Mouse (Mus musculus) myocyte (in vitro differentiated cells): ENCODE measurements around the gene Cst7. TPM values are rescaled to one million over a fixed set of nuclear protein-coding genes. Genes with fewer than 3 reads are reported as not detected.

ENCODE experiments used
- H3K27me3 ChIP-seq: one replicate; pipeline ENCODE4 v1.6.1; 2011; ENCODE audit not compliant: control insufficient read depth, insufficient read depth, insufficient read length
- H3K36me3 ChIP-seq: one replicate; pipeline ENCODE4 v1.6.1; 2011; ENCODE audit not compliant: control insufficient read depth, insufficient read depth
- H3K4me2 ChIP-seq: one replicate; pipeline ENCODE4 v1.6.1; 2011; ENCODE audit warnings: low read depth, control low read depth
- H3K4me3 ChIP-seq: one replicate; pipeline ENCODE4 v1.5.1; 2011; ENCODE audit warnings: mild to moderate bottlenecking, control low read depth, moderate library complexity
- H3K79me2 ChIP-seq: one replicate; pipeline ENCODE4 v1.6.1; 2011; ENCODE audit not compliant: control insufficient read depth, insufficient read depth
- H3ac ChIP-seq: one replicate; pipeline ENCODE4 v1.6.1; 2011; ENCODE audit not compliant: control insufficient read depth, insufficient read length
- CEBPB ChIP-seq: IDR thresholded peaks from 2 replicates; pipeline ENCODE4 v1.6.1; 2011; ENCODE audit warnings: mild to moderate bottlenecking, moderate library complexity; ENCODE audit not compliant: poor library complexity, insufficient read depth, severe bottlenecking
- E2F4 ChIP-seq: IDR thresholded peaks from one replicate; pipeline ENCODE4 v1.6.1; 2011; ENCODE audit warnings: mild to moderate bottlenecking, control low read depth, moderate library complexity; ENCODE audit not compliant: insufficient read depth
- MAX ChIP-seq: IDR thresholded peaks from one replicate; pipeline ENCODE4 v1.6.1; 2011; ENCODE audit warnings: low read depth, mild to moderate bottlenecking, control low read depth
- MYOD1 ChIP-seq, 3 experiments: IDR thresholded peaks; one replicate each; pipeline ENCODE4 v1.6.1; 2011; ENCODE audit warnings: control low read depth in 2 of 3, low read depth in 2 of 3, mild to moderate bottlenecking in 2 of 3, moderate library complexity in 1 of 3; ENCODE audit not compliant: insufficient read length in 2 of 3, control insufficient read depth in 1 of 3
- MYOG ChIP-seq, 3 experiments: IDR thresholded peaks; one replicate each; pipeline ENCODE4 v1.6.1; 2011; ENCODE audit warnings: control low read depth in 2 of 3, low read depth in 2 of 3, mild to moderate bottlenecking in 2 of 3; ENCODE audit not compliant: insufficient read length in 2 of 3, control insufficient read depth in 1 of 3, insufficient read depth in 1 of 3
- POLR2A ChIP-seq: IDR thresholded peaks from one replicate; pipeline ENCODE4 v1.6.1; 2011; ENCODE audit warnings: low read depth, mild to moderate bottlenecking, control low read depth, moderate library complexity; ENCODE audit not compliant: insufficient read length
- POLR2AphosphoS2 ChIP-seq: IDR thresholded peaks from one replicate; pipeline ENCODE4 v1.6.1; 2011; ENCODE audit warnings: low read depth, control low read depth; ENCODE audit not compliant: insufficient read length
- REST ChIP-seq: IDR thresholded peaks from one replicate; pipeline ENCODE4 v1.6.1; 2011; ENCODE audit warnings: mild to moderate bottlenecking, control low read depth, moderate library complexity; ENCODE audit not compliant: insufficient read depth, insufficient read length
- SRF ChIP-seq: IDR thresholded peaks from one replicate; pipeline ENCODE4 v1.6.1; 2011; ENCODE audit warnings: low read depth; ENCODE audit not compliant: control insufficient read depth, insufficient read length
- TCF12 ChIP-seq: IDR thresholded peaks from one replicate; pipeline ENCODE4 v1.6.1; 2011; ENCODE audit warnings: mild to moderate bottlenecking, control low read depth; ENCODE audit not compliant: poor library complexity, insufficient read depth, severe bottlenecking
- TCF3 ChIP-seq: IDR thresholded peaks from one replicate; pipeline ENCODE4 v1.6.1; 2011; ENCODE audit warnings: low read depth, control low read depth; ENCODE audit not compliant: insufficient read length
- USF1 ChIP-seq: IDR thresholded peaks from one replicate; pipeline ENCODE4 v1.6.1; 2011; ENCODE audit warnings: low read depth, mild to moderate bottlenecking, control low read depth, moderate library complexity
- polyA plus RNA-seq: library from polyadenylated mRNA; unstranded; fragments of >200 nt; fragmentation: generic; extraction: Trizol; gene quantifications from one replicate; pipeline ENCODE4 v1.2.1, GENCODE M21; 2012; ENCODE audit warnings: missing spikeins

Cst7 gene
- polyA plus RNA-seq, 1 experiment: not detected

DNA sequence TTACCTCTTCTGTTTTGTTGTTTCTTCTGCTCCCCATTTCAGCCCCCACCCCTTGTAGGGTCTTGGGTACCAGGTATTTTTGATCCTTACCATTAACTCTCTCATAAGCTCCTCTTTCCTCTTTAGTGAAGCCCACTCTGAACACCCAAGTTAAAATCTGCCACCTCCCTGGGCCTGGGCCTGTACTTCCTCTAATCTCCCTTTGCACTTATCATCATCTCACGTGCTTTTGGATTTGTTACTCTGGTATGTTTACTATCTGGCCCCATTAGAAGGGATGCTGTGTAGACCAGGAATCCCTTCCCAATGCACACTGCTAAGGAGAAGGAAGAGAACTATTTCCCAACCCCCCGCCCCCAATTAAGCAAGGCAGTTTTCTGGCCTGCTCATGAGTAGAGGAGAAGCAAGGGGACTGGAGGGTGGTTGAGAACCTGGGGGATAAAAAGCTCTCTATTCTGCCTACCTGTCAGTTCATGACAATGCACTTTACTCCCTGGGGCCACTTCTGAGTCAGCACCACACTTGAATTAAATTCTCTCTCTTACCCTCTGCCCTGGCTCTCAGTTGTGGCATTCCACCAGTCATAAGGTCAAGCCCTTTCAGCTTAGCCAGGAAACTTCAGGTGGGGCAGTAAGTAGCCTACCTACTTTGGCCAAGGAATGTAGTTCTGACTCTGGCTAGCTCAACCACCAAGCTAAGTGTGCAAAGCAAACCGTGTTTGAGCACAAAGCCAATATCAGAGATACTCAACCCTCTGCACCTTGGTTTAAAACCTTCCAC lies 25.4 kb downstream of the Cst7 start:
- Histone ChIP-seq H3K79me2 (no peaks in the 10 kb centered on the region), H3K36me3 (peaks cover 13% of the 10 kb centered on the region), H3ac (no peak overlapping the region), H3K4me2 (no peak overlapping the region), H3K27me3 (no peaks in the 10 kb centered on the region), H3K4me3 (no peak overlapping the region)
- TF ChIP-seq REST: no peak

DNA sequence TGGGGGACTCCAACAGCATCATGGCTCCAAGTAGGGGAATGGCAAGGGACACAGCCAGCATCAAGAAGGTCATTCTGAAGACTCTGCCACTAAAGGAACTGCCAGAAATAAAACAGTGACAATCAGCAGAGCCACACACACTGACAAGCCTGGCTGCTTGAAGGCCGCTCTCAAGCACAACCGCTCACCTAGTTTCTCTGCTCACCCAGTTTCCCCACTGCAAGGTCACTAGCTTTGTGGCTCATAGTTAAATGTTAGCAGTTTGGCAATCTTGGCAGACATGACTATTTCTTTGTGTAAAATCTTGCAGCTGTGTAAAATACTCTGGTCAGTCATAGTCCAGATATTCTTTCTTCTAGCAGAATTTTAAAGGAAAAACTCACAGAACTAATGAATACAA lies 30.0 kb downstream of the Cst7 start:
- H3K27me3 ChIP-seq: no peaks in the 10 kb centered on the region
- no peak overlapping the region for H3K4me3 ChIP-seq
- TF ChIP-seq POLR2A: no peak
- no peaks in the 10 kb centered on the region for H3K79me2 ChIP-seq
- no peak overlapping the region for H3K4me2 ChIP-seq
- no peak overlapping the region for H3ac ChIP-seq
- peaks cover 13% of the 10 kb centered on the region for H3K36me3 ChIP-seq

DNA sequence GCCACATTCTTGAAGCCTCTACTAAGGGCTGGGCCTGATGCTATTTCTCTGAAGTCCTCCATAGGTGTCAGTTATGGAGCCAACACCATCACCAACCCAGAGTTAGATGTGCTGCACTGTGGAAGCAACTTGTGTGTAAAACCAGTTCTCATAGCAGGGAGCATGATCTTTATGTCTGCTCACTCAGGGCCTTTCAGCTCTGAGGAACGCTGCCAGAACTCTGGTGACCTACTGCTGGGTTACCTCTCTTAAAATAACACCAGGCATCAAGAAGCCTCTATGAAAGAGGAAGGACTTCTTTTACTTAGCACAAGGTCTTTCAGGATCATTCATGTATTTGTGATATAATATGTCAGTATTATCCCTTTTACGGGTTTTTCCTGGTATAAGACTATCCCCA lies 32.0 kb downstream of the Cst7 start:
- Histone ChIP-seq H3K27me3 (no peaks in the 10 kb centered on the region), H3K79me2 (peaks cover 13% of the 10 kb centered on the region), H3K4me3 (no peak overlapping the region), H3K36me3 (peaks cover 6% of the 10 kb centered on the region), H3K4me2 (no peak overlapping the region), H3ac (no peak overlapping the region)
- TF ChIP-seq TCF3: no peak
- TF ChIP-seq CEBPB: no peak
- TF ChIP-seq MYOG (IDR thresholded peaks at IDR 0.05; ENCODE audit: control insufficient read depth in 1 of 3, insufficient read depth in 1 of 3, insufficient read length in 2 of 3, low read depth in 2 of 3): no peak
- no peak for TF ChIP-seq POLR2A
- TF ChIP-seq TCF12: no peak
- TF ChIP-seq SRF: no peak
- TF ChIP-seq POLR2AphosphoS2: no peak
- TF ChIP-seq E2F4: no peak
- no peak for TF ChIP-seq MAX
- TF ChIP-seq MYOD1 (IDR thresholded peaks at IDR 0.05; ENCODE audit: control insufficient read depth in 1 of 3, insufficient read length in 2 of 3, low read depth in 2 of 3): no peak
- no peak for TF ChIP-seq REST
- no peak for TF ChIP-seq USF1

DNA sequence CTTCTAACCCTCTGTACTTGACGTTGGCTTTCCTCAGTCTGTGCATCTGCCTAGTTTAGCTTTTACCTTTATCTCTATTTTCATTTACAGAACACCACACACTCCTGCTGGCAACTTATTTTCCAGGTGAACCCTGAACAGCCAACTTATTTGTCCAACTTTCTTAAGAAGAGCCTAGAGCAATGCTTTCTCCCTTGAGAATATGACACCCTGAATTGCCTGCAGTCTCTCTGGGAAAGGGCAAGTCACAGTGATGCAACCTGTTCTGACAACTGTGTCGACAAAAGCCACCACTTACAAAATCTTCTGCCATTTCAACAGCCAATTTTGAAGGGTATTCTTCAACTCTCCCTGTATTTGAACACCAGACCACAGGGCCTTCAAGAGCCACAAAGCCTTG lies 34.6 kb downstream of the Cst7 start:
- no peak overlapping the region for H3K4me2 ChIP-seq
- no peak overlapping the region for H3K4me3 ChIP-seq
- peaks cover 4% of the 10 kb centered on the region for H3K36me3 ChIP-seq
- no peak overlapping the region for H3ac ChIP-seq
- peaks cover 21% of the 10 kb centered on the region for H3K79me2 ChIP-seq
- H3K27me3 ChIP-seq: no peaks in the 10 kb centered on the region
- TF ChIP-seq CEBPB: no peak

DNA sequence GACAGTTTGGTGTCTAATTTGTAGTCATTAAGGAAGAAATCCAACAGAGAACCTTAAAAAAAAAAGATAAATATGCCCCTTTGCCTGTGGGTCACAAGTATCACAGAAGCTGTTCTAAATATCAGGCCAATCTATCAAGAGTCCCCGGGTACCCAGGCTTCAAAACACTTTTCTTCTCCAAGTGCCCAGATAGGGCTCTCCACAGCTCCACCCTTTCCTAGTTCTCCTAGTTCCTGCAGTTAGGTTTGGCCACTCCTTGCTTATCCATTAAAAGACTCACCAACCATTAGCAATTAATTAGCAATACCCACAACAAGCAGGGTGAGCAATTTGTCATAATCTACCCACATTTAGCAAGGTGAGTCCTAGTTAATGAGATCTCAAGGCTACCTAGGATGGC lies 36.9 kb downstream of the Cst7 start:
- H3K27me3 ChIP-seq: no peaks in the 10 kb centered on the region
- H3K36me3 ChIP-seq: no peaks in the 10 kb centered on the region
- H3K4me3 ChIP-seq: peak overlapping the region; percentile 64
- no peak overlapping the region for H3ac ChIP-seq
- peak overlapping the region; percentile 86 for H3K4me2 ChIP-seq
- peaks cover 21% of the 10 kb centered on the region for H3K79me2 ChIP-seq
- TF ChIP-seq CEBPB (no peak), POLR2AphosphoS2 (no peak), SRF (no peak), MYOG (IDR thresholded peaks at IDR 0.05; ENCODE audit: control insufficient read depth in 1 of 3, insufficient read depth in 1 of 3, insufficient read length in 2 of 3, low read depth in 2 of 3) (no peak), TCF3 (no peak), POLR2A (no peak), REST (no peak), TCF12 (no peak), MYOD1 (IDR thresholded peaks at IDR 0.05; ENCODE audit: control insufficient read depth in 1 of 3, insufficient read length in 2 of 3, low read depth in 2 of 3) (no peak), USF1 (no peak), MAX (no peak), E2F4 (no peak)
